Mouse (Mus musculus): Measurements from ENCODE around the gene Fcgr1.

Gene Fcgr1

DNA sequence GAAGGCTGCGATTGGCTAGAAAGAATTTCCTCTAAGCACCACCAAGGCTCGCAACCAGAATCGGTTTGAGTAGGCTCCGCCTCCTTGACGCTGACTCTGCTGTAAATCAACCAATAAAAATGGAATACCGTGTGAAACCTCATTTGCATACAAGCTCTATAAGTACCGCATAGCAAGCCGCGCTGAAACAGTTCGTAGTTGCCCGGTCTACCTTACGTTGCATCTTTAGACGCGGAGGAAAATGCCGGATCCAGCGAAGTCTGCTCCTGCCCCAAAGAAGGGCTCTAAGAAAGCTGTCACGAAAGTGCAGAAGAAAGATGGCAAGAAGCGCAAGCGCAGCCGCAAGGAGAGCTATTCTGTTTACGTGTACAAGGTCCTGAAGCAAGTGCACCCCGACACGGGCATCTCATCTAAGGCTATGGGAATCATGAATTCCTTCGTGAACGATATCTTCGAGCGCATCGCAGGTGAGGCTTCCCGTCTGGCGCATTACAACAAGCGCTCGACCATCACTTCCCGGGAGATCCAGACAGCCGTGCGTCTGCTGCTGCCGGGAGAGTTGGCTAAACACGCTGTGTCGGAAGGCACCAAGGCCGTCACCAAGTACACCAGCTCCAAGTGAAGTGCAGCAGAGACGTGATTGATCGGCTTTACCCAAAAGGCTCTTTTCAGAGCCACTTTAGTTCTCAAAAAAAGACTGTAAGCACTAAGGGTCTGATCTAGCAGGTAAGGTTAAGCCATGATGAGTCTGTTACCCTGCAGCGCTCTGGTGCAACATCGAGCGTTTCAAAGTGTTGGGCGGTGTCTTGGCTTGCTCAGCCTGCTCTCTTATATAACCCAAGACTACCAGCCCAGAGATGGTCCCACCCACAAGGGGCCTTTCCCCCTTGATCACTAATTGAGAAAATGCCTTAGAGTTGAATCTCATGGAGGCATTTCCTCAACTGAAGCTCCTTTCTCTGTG, 24.0 kb downstream of the Fcgr1 start, which contains the start of gene Hist2h2bb:
Gene Hist2h2bb, plus strand, starts transcription at position 242 of the 964 bp plus-strand sequence.
- peak; percentile 96 for DNase-seq

- DNase-seq = peak; percentile 26
Observed at GRCm38 (mm10) chr3:96268776-96269378, 24.9 kb downstream of the Fcgr1 start.

DNA sequence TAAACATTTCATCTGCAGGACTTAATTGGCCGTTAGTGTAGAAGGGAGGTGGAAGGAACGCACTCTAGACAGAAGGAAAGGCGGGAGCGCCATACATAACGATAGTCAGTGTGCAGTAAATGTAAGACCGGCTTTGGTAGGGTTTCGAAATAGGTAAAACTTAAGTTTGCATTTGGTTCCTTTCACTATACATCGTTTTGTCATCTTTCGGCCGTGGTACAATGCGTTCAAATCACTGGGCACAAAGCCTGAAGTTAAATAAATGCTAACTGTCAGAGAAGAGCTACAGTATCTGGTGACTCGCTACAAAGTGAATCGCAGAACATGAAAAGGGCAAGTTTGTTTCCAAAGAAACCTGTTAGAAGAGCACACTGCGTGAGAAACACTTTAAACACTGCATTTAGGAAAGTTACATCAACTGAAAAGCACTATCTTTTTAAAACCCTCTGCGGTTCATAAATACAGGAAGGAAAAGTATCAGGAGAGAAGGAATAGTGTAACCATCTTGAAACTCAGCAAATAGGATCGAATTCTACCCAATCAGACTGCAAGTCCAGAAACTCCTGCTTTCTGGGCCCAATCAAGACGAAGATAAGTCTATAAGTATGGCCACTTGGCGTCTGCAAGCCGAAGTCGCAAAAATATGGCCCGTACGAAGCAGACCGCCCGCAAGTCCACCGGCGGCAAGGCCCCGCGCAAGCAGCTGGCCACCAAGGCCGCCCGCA, 25.6 kb downstream of the Fcgr1 start, which contains the start of gene Hist2h3b:
Gene Hist2h3b, plus strand, starts transcription at position 604 of the 725 bp plus-strand sequence.
- DNase-seq = peak; percentile 80

DNA sequence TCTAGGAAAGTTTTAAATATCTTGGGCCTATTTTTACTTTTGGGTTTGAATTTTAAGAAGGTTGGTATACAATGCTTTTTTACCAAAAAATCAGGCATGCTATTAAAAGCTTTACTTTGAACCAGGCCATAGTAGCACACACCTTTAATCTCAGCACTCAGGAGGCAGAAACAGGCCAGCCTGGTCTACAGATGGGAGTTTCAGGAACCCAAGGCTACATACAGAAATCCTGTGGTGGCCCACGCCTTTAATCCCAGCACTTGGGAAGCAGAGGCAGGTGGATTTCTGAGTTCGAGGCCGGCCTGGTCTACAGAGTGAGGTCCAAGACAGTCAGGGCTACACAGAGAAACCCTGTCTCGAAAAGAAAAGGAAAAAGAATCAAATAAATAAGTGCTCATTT, 26.2 kb downstream of the Fcgr1 start:
- no peak for DNase-seq

- DNase-seq = no peak
Observed at GRCm38 (mm10) chr3:96266132-96266710, 27.5 kb downstream of the Fcgr1 start.

DNA sequence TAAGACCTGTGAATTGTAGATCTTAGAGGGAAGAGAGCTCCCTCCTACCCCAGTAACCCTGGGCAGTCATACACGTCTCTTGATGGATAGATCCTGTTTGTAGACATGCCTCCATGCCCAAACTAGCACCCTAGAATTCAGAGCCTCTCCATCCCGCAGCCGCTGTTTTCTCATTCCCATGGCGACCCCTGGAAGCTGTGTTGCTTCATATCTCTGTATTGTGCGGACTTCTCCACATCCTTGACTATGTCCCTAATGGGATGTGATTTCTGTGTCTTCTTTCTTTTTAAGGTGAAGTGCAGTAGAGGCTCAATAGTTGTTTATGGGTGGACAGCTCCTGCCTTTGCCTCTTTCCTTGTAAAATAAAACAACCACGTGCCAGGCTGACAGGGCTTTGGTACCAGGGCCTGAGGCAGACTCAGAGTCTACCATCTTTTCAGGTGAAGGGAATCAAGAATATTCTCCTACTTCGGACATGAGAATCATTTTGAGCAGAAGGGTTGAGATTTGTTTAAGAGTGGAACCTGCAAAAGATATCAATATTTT, 29.3 kb downstream of the Fcgr1 start:
- DNase-seq = no peak

DNA sequence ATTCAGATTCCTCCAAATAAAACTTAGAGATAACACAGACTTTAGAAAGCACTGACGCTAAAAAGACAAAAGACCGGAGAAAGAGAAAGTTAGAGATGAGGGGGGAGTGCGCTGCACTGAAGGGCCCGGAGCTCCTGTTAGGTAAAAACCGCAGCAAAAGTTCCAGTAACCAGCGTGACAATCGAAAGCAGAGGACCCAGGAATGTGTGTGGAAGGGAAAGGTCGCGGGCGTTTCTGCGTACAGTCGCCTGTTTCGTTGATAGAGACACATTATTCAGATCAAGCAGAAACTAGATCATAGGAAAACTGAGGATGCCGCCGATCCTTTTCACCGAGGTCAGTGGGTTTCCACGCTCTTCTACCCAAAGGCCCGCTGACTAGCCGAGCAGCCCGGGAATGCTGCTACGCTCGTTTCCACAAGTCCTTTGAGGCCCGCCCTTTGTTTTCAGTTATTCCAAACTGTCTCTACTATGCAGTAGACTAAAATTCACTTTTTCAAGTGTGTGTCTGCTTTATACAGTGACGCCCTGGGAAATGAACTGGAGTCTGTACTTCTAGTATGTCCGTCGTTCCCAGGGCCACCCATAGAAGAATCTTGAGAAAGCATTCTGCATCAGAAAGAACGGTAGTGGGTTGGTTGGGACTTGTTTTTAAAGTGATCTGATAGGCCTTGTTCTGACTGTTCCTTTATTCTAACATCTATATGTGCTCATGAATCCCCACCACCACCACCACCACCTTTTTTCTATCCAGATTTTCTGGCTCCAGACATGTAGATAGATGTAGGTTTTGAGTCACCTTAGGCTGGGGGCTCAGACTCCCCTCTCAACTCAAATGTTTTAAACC, 30.0 kb downstream of the Fcgr1 start:
- peak; percentile 56 for DNase-seq

- DNase-seq = peak; percentile 97
Observed at GRCm38 (mm10) chr3:96262979-96263550, 30.7 kb downstream of the Fcgr1 start, which contains the start of gene Hist2h4. Hist2h4 (minus strand) TSS chr3:96263311.

DNA sequence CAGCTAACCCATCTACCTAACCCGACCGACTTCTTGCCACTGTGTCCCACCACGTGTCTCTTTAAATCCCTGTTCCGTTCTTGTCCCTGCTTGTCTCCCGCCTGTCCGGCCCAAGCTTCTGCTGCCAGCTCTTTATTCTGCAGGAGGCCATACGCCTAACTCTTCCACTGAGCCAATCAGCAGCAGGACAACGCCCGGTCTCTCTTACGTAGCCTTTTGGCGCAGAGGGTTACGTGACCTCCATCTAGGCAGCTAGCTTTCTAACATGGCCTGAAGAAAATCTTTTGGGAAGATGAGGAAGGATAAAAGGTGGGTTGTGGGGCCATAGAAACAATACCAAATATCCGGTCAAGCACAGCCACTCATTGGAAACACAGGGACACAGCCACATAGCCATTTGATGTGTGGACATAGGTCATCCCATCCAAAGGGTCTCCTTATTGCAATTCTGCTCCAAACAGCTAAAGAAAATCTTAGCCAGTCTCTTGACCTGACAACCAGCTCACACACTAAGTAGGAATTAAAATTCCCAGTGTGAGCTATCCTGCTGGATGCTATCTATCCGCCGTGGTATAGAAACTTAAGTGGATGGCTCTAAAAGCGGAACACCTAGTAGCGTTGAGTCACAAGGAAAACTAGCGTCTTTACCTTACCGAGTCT, 31.4 kb downstream of the Fcgr1 start:
- peak; percentile 82 for DNase-seq

DNA sequence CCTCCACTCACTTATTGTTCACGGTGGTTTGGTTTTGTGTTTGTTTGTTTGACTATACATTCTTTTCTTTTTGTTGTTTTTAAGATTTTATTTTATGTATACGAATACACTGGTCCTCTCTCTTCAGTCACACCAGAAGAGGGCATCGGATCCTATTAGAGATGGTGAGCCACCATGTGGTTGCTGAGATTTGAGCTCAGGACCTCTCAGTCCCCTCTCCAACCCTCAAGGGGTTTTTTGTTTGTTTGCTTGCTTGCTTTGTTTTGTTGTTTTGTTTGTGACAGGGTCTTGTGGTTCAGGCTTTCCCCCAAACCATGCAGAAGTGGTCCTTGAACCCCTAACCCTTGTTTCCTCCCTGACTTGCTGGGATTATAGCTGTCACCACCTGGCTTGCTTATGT, 32.1 kb downstream of the Fcgr1 start:
- DNase-seq = no peak

- DNase-seq = no peak
Observed at GRCm38 (mm10) chr3:96260220-96260619, 33.5 kb downstream of the Fcgr1 start.

- DNase-seq = no peak
Observed at GRCm38 (mm10) chr3:96257190-96257589, 36.6 kb downstream of the Fcgr1 start.

GRCm38 (mm10) chr3:96255926-96256593, 37.7 kb downstream of the Fcgr1 start:
- DNase-seq = no peak

GRCm38 (mm10) chr3:96254683-96255355, 39.0 kb downstream of the Fcgr1 start:
- DNase-seq = no peak

GRCm38 (mm10) chr3:96251787-96252186, 42.0 kb downstream of the Fcgr1 start:
- no peak for DNase-seq

DNA sequence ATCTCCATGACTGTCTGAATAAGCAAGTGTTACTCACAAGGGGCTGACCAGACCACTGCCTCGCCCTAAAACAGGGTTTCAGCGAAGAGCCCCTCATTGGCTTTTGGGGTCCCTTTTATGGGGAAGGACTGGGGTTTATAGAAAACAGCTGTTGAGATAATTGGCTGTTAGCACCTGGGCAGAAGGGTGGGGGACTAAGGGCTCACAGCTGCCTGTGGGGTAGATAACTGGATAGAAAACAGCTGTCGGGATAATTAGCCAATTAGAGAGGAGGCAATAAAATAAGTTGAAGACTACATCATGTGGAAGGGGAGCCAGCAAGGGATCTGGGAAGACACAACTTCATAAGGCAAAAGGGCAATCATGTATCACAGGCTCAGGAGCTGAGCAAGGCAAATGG, 42.9 kb downstream of the Fcgr1 start:
- DNase-seq = no peak

DNA sequence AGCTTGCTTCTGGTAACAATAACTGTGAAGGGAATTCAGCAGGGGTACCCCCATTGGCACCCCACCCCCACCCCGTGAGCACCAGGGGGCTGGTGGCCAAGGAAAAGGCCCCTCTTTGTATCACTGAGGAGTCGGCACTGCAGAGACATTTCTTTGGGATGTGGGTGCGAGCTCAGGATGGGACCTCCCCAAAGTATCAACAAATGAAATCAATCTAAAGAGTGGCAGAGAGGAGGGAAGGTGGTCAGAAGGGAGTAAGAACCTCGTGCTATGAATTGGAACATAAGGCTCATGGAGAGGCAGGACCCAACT, 44.8 kb downstream of the Fcgr1 start:
- DNase-seq = no peak

- DNase-seq = no peak
Observed at GRCm38 (mm10) chr3:96248141-96249033, 45.4 kb downstream of the Fcgr1 start.

Data from kidney, adult 11 months (tissue).